Mouse (Mus musculus): ENCODE results near the gene Idh3g.

DNA sequence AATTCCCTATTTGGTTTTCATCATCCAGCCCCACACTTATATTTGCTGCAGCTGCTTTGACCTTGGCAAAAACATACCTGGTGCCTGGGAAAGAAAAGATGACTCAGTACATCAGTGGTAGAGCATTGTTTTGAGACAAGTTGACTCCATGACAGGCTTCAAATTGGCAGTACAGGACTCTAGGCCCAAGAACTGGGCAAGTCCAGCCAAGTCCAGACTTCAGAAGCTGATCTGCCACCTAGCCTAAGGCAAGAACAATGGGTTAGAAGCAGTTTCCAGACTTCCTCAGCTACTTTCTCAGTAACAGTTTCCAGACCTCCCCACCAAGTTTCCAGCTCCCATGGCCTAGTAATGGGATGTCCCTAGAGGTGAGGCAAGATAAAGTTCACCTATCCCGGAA lies 49.0 kb upstream of the Idh3g start:
- TF ChIP-seq POLR2A (IDR thresholded peaks at IDR 0.05; ENCODE audit: control insufficient read depth, extremely low read depth, insufficient read depth, low read length, poor library complexity): no peak
- TF ChIP-seq CTCF (IDR thresholded peaks at IDR 0.05; ENCODE audit: borderline replicate concordance, control insufficient read depth, extremely low read depth, insufficient read depth, low read length, poor library complexity): no peak
